Mouse (Mus musculus) neural tube, embryonic 15.5 days (tissue): ENCODE results near the gene Iffo2. TPM values are rescaled to one million over a fixed set of nuclear protein-coding genes. Genes with fewer than 3 reads are reported as not detected.

Source experiments
- ATAC-seq: fragments of 200-750 bp; cut with Nextera tagmentation; 2 replicates; pipeline ENCODE4 v1.8.0; 2017; ENCODE audit warnings: mild to moderate bottlenecking, moderate TSS enrichment, moderate library complexity; ENCODE audit not compliant: low FRiP score
- H3K27ac ChIP-seq: fragments of 300-500 bp; sonication (generic); replicated peaks from 2 replicates; pipeline ENCODE4 v1.5.1; 2015; ENCODE audit warnings: mild to moderate bottlenecking, inconsistent platforms
- H3K27me3 ChIP-seq: fragments of 300-500 bp; sonication (generic); replicated peaks from 2 replicates; pipeline ENCODE4 v1.6.1; 2015; ENCODE audit warnings: inconsistent platforms
- H3K36me3 ChIP-seq: fragments of 300-500 bp; sonication (generic); 2 replicates; pipeline ENCODE4 v1.6.1; 2015; ENCODE audit warnings: inconsistent platforms
- H3K4me1 ChIP-seq: fragments of 300-500 bp; sonication (generic); 2 replicates; pipeline ENCODE4 v1.6.1; 2015; ENCODE audit warnings: inconsistent platforms
- H3K4me2 ChIP-seq: fragments of 300-500 bp; sonication (generic); 2 replicates; pipeline ENCODE4 v1.6.1; 2015; ENCODE audit warnings: inconsistent platforms, mild to moderate bottlenecking, moderate library complexity
- H3K4me3 ChIP-seq: fragments of 300-500 bp; sonication (generic); replicated peaks from 2 replicates; pipeline ENCODE4 v1.5.1; 2015; ENCODE audit warnings: mild to moderate bottlenecking, inconsistent platforms
- H3K9ac ChIP-seq: fragments of 300-500 bp; sonication (generic); replicated peaks from 2 replicates; pipeline ENCODE4 v1.6.1; 2015; ENCODE audit warnings: mild to moderate bottlenecking, inconsistent platforms
- H3K9me3 ChIP-seq: fragments of 300-500 bp; sonication (generic); replicated peaks from 2 replicates; pipeline ENCODE4 v1.6.1; 2016; ENCODE audit warnings: inconsistent platforms
- WGBS: fragments of 180-500 bp; shearing (Covaris S2); methylation state at CpG from one replicate; pipeline ENCODE4 v1.1.7; 2015; ENCODE audit warnings: mixed read lengths; 5-methylcytosine and 5-hydroxymethylcytosine counted together
- polyA plus RNA-seq: library from polyadenylated mRNA; unstranded; fragments of >200 nt; fragmentation: Nextera tagmentation; extraction: Ambion mirVana; gene quantifications from 2 replicates; pipeline ENCODE4 v1.2.1, GENCODE M21; 2015

Gene Iffo2
- polyA plus RNA-seq, 1 experiment from 2014 or later: 4.5 TPM

DNA sequence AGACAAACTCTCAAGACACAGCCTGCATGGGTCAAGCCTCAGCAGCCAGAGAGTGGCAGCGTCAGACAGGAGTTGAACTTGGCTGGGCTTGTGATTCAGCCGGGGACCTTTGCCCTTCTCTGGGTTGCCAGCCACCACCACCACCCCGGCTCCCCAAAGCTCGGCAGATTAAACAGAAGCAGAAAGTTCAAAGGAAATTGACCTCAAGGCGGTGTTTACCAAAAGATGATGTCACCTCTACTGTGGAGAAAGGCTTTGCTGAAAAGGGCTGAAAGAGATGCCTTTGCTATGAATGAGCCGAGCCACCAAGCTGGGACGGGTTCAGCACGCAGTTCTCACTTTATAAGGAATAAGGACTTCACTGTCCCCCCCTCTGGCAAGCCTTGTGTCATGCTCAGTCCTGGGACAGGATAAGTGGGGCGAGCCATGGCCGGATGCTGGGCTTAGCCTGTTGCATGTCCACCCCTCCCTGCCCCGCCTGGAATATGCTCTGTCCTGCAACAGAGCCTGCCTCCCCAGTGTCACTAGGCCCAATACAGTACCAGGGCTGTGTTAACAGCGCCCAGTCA, 4.9 kb downstream of the Iffo2 start:
- H3K4me1 ChIP-seq: peaks cover 5% of the 10 kb centered on the region; the same call in 1 of the 2 replicates
- 31% methylated on average over 12 of the region's 12 CpGs for WGBS

DNA sequence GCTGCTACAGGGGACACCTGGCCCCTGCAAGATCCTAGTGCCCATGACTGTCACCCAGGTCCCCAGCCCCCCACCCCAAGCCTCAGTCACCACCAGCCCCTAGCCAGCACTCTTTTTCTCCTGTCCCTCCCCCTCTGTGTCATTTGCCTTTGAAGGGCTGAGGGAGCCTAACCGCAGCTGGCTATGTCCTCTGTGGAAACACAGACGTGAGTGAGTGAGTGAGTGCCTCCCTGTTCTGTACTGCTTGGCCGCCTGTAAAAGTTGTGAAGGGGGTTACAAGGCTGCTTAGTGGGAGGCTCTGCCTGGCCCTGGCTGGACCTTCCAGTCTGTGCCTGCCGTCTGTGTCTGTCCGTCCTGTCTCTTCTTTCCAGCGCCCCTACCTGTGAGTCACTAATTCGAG, 5.4 kb downstream of the Iffo2 start:
- no peaks in the 10 kb centered on the region for H3K27me3 ChIP-seq
- no peaks in the 10 kb centered on the region for H3K36me3 ChIP-seq
- no peaks in the 10 kb centered on the region for H3K9me3 ChIP-seq
- H3K4me3 ChIP-seq: no peak overlapping the region
- no peak for ATAC-seq
- WGBS: 51% methylated on average over 7 of the region's 7 CpGs
- no peak overlapping the region; the same call in 1 of the 2 replicates for H3K27ac ChIP-seq
- peaks cover 5% of the 10 kb centered on the region; the same call in 1 of the 2 replicates for H3K4me1 ChIP-seq
- H3K4me2 ChIP-seq: no peak overlapping the region
- no peak overlapping the region for H3K9ac ChIP-seq

More for the DNA sequence above, 4.9 kb downstream of the Iffo2 start:
- H3K4me2 ChIP-seq: no peak overlapping the region
- H3K36me3 ChIP-seq: no peaks in the 10 kb centered on the region
- no peaks in the 10 kb centered on the region for H3K27me3 ChIP-seq
- no peak for ATAC-seq
- no peak overlapping the region for H3K9ac ChIP-seq
- no peaks in the 10 kb centered on the region for H3K9me3 ChIP-seq
- H3K4me3 ChIP-seq: no peak overlapping the region
- H3K27ac ChIP-seq: no peak overlapping the region; the same call in 1 of the 2 replicates

DNA sequence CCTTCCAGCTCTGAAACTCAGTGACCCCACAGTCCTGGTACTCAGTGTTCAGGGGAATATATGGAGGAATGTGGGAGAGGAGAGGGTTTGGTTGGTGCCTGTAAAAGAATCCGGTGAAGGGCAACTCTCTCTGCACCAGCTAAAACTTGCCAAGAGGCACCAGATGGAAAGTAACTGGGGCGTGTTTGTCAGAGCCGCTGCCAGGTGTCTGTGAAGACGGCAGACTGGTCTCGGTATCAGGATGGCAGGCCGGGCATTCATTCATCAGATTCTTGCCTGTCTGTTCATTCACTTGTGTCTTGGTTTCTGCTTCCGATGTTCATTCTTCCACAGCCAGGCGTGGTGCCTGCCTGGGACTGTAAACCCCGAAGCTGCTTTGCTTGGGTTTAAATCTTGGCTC, 6.4 kb downstream of the Iffo2 start:
- no peak for ATAC-seq
- Histone ChIP-seq H3K9me3 (no peaks in the 10 kb centered on the region), H3K4me2 (no peak overlapping the region), H3K4me3 (no peak overlapping the region), H3K9ac (no peak overlapping the region), H3K27ac (no peak overlapping the region), H3K4me1 (peaks cover 5% of the 10 kb centered on the region; the same call in 1 of the 2 replicates), H3K27me3 (no peaks in the 10 kb centered on the region), H3K36me3 (no peaks in the 10 kb centered on the region)
- WGBS: 89% methylated on average over 9 of the region's 9 CpGs

DNA sequence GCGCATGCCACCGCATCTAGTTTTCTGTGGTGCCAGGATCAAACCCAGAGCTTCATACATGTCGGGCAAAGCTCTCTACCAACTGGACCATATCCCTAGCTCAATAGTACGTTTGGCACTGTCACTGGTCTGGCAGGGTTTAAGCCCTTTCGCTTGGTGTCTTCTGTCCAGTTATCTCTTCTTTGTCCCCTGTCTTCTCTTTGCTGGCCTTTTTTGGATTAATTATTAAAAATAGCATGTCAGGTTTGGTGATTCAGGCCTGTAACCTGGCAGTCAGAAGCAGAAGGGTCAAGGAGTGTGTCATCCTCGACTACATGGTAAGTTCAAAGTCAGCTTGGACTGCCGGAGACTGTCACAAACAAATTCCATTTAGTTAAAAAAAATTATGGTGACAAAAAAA, 10.4 kb downstream of the Iffo2 start:
- Histone ChIP-seq H3K27me3 (no peaks in the 10 kb centered on the region), H3K4me3 (no peak overlapping the region), H3K4me2 (no peak overlapping the region), H3K36me3 (no peaks in the 10 kb centered on the region), H3K4me1 (0 out of 2 replicates have a peak, but pooled peaks cover 1% of the 10 kb centered on the region), H3K9ac (no peak overlapping the region), H3K9me3 (no peaks in the 10 kb centered on the region), H3K27ac (no peak overlapping the region)
- ATAC-seq: no peak
- WGBS: 96% methylated on average over 7 of the region's 7 CpGs

GRCm38 (mm10) chr4:139545791-139546190, 15.4 kb downstream of the Iffo2 start:
- Histone ChIP-seq H3K9me3 (no peaks in the 10 kb centered on the region), H3K4me2 (no peak overlapping the region), H3K27me3 (no peaks in the 10 kb centered on the region), H3K9ac (no peak overlapping the region), H3K4me1 (0 out of 2 replicates have a peak, but pooled peaks cover 4% of the 10 kb centered on the region), H3K36me3 (no peaks in the 10 kb centered on the region), H3K4me3 (no peak overlapping the region), H3K27ac (no peak overlapping the region)
- 24% methylated on average over 6 of the region's 6 CpGs for WGBS
- no peak for ATAC-seq

DNA sequence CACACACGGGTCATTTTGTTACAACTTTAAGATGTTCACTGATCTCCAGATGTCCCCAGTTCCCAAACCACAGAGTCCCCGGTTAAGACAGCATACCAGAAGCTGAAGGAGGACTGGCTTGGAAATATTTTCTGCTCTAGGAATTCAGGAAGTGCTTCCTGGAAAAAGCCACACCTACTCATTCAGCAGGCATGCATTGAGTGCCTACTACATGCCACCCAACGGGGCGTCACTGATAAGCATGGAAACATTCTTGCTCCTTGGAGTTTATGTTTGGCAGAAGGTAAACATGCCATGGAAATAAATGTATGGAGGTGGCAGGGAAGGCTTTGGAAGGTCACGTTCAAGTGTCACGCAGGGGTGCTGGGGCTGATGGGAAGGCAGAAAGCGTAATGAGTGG, 19.1 kb downstream of the Iffo2 start:
- ATAC-seq: no peak
- WGBS: 87% methylated on average over 7 of the region's 7 CpGs

DNA sequence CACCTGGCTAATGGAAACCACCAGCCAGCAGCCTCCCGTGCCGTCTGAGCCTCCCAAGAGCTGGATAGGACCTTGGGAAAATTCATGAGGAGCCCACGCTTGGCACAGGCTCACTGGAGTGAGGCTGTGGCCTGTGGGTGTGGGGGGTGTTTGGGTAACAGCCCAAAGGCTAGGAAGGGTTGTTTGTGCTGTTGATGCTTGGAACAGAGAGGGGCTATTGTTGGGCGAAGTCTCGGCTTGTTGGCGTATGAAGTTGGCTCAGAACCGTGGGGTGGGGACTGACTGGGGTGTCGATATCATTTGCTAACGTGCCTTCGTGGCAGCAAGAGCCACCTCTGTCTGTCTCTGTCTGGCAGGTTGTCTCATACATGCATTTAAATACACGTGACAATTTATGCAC, 24.9 kb downstream of the Iffo2 start:
- H3K27me3 ChIP-seq: no peaks in the 10 kb centered on the region
- no peak overlapping the region for H3K4me2 ChIP-seq
- no peak overlapping the region for H3K27ac ChIP-seq
- no peak overlapping the region for H3K4me3 ChIP-seq
- 86% methylated on average over 11 of the region's 11 CpGs for WGBS
- no peaks in the 10 kb centered on the region for H3K9me3 ChIP-seq
- no peaks in the 10 kb centered on the region for H3K4me1 ChIP-seq
- H3K36me3 ChIP-seq: no peaks in the 10 kb centered on the region
- ATAC-seq: no peak
- H3K9ac ChIP-seq: no peak overlapping the region

More for the DNA sequence above, 19.1 kb downstream of the Iffo2 start:
- H3K27ac ChIP-seq: no peak overlapping the region
- no peak overlapping the region for H3K4me3 ChIP-seq
- H3K9me3 ChIP-seq: no peaks in the 10 kb centered on the region
- no peak overlapping the region for H3K4me2 ChIP-seq
- H3K36me3 ChIP-seq: no peaks in the 10 kb centered on the region
- 0 out of 2 replicates have a peak, but pooled peaks cover 4% of the 10 kb centered on the region for H3K4me1 ChIP-seq
- H3K9ac ChIP-seq: no peak overlapping the region
- no peaks in the 10 kb centered on the region for H3K27me3 ChIP-seq

DNA sequence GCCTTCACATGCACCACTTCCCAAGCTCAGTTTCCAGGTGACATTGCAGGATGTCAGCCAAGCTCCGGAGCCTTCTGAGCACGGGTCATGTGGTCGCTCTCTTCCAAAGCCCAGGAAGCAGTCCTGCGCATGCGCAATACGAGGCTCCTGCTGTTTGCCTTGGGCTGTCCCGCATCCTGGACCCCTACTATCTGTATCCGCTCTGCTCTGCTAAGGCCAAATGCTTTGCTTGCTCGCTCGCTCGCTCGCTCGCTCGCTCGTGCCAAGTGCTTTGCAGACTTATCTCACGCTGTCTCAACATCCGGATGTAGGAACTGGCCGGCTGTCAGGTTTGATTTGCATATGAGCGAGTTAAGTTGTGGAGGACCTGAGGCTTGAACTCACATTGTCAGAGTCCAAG, 25.6 kb downstream of the Iffo2 start:
- ATAC-seq: no peak
- 80% methylated on average over 19 of the region's 19 CpGs for whole genome bisulfite sequencing
- Histone ChIP-seq H3K4me2 (peak overlapping the region; percentile 25), H3K9ac (no peak overlapping the region), H3K27ac (no peak overlapping the region), H3K9me3 (no peaks in the 10 kb centered on the region), H3K36me3 (no peaks in the 10 kb centered on the region), H3K27me3 (no peaks in the 10 kb centered on the region), H3K4me3 (no peak overlapping the region), H3K4me1 (no peaks in the 10 kb centered on the region)

GRCm38 (mm10) chr4:139568361-139568760, 38.0 kb downstream of the Iffo2 start:
- Histone ChIP-seq H3K9ac (no peak overlapping the region), H3K4me1 (no peaks in the 10 kb centered on the region; the same call in 1 of the 2 replicates), H3K27me3 (no peaks in the 10 kb centered on the region), H3K4me3 (no peak overlapping the region), H3K27ac (no peak overlapping the region), H3K36me3 (no peaks in the 10 kb centered on the region), H3K9me3 (no peaks in the 10 kb centered on the region), H3K4me2 (no peak overlapping the region)
- ATAC-seq: no peak
- WGBS: 87% methylated on average over 15 of the region's 15 CpGs

GRCm38 (mm10) chr4:139570756-139571155, 40.4 kb downstream of the Iffo2 start:
- no peak overlapping the region for H3K9ac ChIP-seq
- H3K9me3 ChIP-seq: no peaks in the 10 kb centered on the region
- H3K4me2 ChIP-seq: no peak overlapping the region
- no peak overlapping the region for H3K4me3 ChIP-seq
- no peak for ATAC-seq
- WGBS: 83% methylated on average over 10 of the region's 10 CpGs
- H3K27me3 ChIP-seq: no peaks in the 10 kb centered on the region
- peaks cover 10% of the 10 kb centered on the region for H3K4me1 ChIP-seq
- H3K27ac ChIP-seq: no peak overlapping the region
- H3K36me3 ChIP-seq: no peaks in the 10 kb centered on the region

DNA sequence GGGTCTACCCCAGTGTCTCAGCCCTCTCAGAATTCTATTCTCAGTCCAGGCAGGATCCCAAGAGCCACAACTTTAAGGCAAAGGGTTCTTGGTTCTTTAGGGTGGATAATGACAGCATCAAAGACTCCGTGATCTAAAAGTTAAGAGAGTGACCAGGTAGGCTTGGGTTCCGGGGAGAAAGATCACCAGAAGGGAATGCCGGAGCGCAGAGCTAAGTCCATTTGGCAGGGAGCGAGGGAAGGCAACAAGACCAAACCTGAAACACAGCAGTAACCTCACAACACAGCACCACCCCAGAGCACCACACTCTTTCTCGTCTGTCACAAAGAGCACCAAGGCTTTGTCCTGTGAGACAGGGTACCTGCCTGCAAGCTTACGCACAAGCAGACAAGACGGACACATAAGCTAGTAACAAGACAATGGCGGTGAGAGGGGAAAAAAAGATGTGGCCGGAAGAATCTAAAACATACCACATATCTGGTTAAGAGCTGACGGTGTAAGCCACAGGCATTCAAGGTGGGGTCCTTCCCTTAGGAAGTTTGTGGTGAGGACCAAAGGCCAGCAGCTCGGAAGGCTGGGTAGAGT, 42.7 kb downstream of the Iffo2 start:
- Histone ChIP-seq H3K9ac (0 out of 2 replicates have a peak overlapping the region, but pooled peaks have one; percentile 36), H3K4me2 (no peak overlapping the region)
- ATAC-seq: no peak

GRCm38 (mm10) chr4:139574156-139574798, 43.9 kb downstream of the Iffo2 start:
- H3K9me3 ChIP-seq: no peaks in the 10 kb centered on the region
- peak overlapping the region; percentile 65 for H3K4me2 ChIP-seq
- peaks cover 44% of the 10 kb centered on the region for H3K4me1 ChIP-seq
- H3K36me3 ChIP-seq: no peaks in the 10 kb centered on the region
- peak overlapping the region; percentile 71 for H3K4me3 ChIP-seq
- peak overlapping the region; percentile 98 for H3K9ac ChIP-seq
- peak overlapping the region; percentile 90 for H3K27ac ChIP-seq
- WGBS: under 1% methylated on average over 46 of the region's 52 CpGs
- ATAC-seq: peak; percentile 97
- H3K27me3 ChIP-seq: no peaks in the 10 kb centered on the region

More for the DNA sequence above, 42.7 kb downstream of the Iffo2 start:
- Histone ChIP-seq H3K27me3 (no peaks in the 10 kb centered on the region), H3K27ac (peak overlapping the region; percentile 90), H3K4me3 (no peak overlapping the region), H3K9me3 (no peaks in the 10 kb centered on the region), H3K4me1 (peaks cover 32% of the 10 kb centered on the region), H3K36me3 (no peaks in the 10 kb centered on the region)
- WGBS: 90% methylated on average over 12 of the region's 12 CpGs
